Mouse (Mus musculus): ENCODE results near the gene Ppp1r2. TPM values are rescaled to one million over a fixed set of nuclear protein-coding genes. Genes with fewer than 3 reads are reported as not detected.

Gene Ppp1r2
- polyA plus RNA-seq, 1 experiment from 2014 or later, result 78.4 TPM

DNA sequence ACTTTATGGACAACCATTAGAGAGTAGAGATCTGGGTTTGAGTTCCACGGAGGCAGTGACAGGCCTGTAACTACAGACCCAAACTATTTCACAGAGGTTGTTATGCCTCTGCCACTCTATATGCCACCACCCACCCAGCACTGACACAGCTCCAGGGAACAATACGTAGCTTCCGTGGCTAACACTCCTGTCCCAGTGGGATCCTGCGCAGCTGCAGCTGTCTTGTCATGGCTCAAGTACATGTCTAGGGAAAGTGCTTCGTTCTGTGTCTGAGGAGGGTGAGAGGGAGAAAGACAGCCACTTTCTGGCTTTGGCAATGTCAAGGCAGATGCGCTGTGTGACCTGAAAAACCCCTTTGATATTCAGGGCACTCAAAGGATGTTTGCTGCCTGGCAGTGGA, 61.6 kb downstream of the Ppp1r2 start:
- H3K27me3 ChIP-seq (ENCODE audit: control insufficient read depth, insufficient read depth, low read length), result no peaks in the 10 kb centered on the region
- H3K9ac ChIP-seq (ENCODE audit: low read length), result no peak overlapping the region
- no peak overlapping the region for H3K4me2 ChIP-seq (ENCODE audit: low read depth, severe bottlenecking)
- no peaks in the 10 kb centered on the region; the same call in 1 of the 2 replicates for H3K9me3 ChIP-seq (ENCODE audit: control insufficient read depth, low read length)
- no peaks in the 10 kb centered on the region for H3K36me3 ChIP-seq (ENCODE audit: control insufficient read depth, insufficient read depth, low read length)
- 89% methylated on average over 6 of the region's 6 CpGs for WGBS
- no peak for ATAC-seq (ENCODE audit: insufficient number of reproducible peaks, low FRiP score, low TSS enrichment, low read depth)
- no peaks in the 10 kb centered on the region for H3K4me1 ChIP-seq (ENCODE audit: control insufficient read depth, insufficient read depth, low read length)
- no peak for DNase-seq (ENCODE audit: low spot score)
- no peak overlapping the region for H3K4me3 ChIP-seq (ENCODE audit: low read depth, low read length)
- H3K27ac ChIP-seq (replicated peaks; ENCODE audit: low read depth, low read length), result no peak overlapping the region

- no peaks in the 10 kb centered on the region for H3K36me3 ChIP-seq (ENCODE audit: control insufficient read depth, insufficient read depth, low read length)
- H3K4me2 ChIP-seq (ENCODE audit: low read depth, severe bottlenecking), result no peak overlapping the region
- 0 out of 2 replicates have a peak, but pooled peaks cover 3% of the 10 kb centered on the region for H3K4me1 ChIP-seq (ENCODE audit: control insufficient read depth, insufficient read depth, low read length)
- H3K27me3 ChIP-seq (ENCODE audit: control insufficient read depth, insufficient read depth, low read length), result no peaks in the 10 kb centered on the region
- ATAC-seq (ENCODE audit: insufficient number of reproducible peaks, low FRiP score, low TSS enrichment, low read depth) (no peak), DNase-seq (ENCODE audit: low spot score) (no peak)
- H3K9ac ChIP-seq (ENCODE audit: low read length), result no peak overlapping the region
- H3K27ac ChIP-seq (replicated peaks; ENCODE audit: low read depth, low read length), result no peak overlapping the region
- 88% methylated on average over 9 of the region's 9 CpGs for WGBS
- no peaks in the 10 kb centered on the region; the same call in 1 of the 2 replicates for H3K9me3 ChIP-seq (ENCODE audit: control insufficient read depth, low read length)
- H3K4me3 ChIP-seq (ENCODE audit: low read depth, low read length), result no peak overlapping the region
Measured at GRCm38 (mm10) chr16:31211503-31211902, 63.6 kb downstream of the Ppp1r2 start.

- no peaks in the 10 kb centered on the region for H3K36me3 ChIP-seq (ENCODE audit: control insufficient read depth, insufficient read depth, low read length)
- WGBS, result 75% methylated on average over 4 of the region's 4 CpGs
- H3K4me3 ChIP-seq (ENCODE audit: low read depth, low read length), result no peak overlapping the region
- no peaks in the 10 kb centered on the region; the same call in 1 of the 2 replicates for H3K9me3 ChIP-seq (ENCODE audit: control insufficient read depth, low read length)
- ATAC-seq (ENCODE audit: insufficient number of reproducible peaks, low FRiP score, low TSS enrichment, low read depth) (no peak), DNase-seq (ENCODE audit: low spot score) (no peak)
- no peak overlapping the region for H3K9ac ChIP-seq (ENCODE audit: low read length)
- 0 out of 2 replicates have a peak, but pooled peaks cover 3% of the 10 kb centered on the region for H3K4me1 ChIP-seq (ENCODE audit: control insufficient read depth, insufficient read depth, low read length)
- H3K27ac ChIP-seq (replicated peaks; ENCODE audit: low read depth, low read length), result no peak overlapping the region
- no peaks in the 10 kb centered on the region for H3K27me3 ChIP-seq (ENCODE audit: control insufficient read depth, insufficient read depth, low read length)
- H3K4me2 ChIP-seq (ENCODE audit: low read depth, severe bottlenecking), result no peak overlapping the region
Measured at GRCm38 (mm10) chr16:31210453-31210852, 64.6 kb downstream of the Ppp1r2 start.

- 72% methylated on average over 5 of the region's 5 CpGs for WGBS
- ATAC-seq (ENCODE audit: insufficient number of reproducible peaks, low FRiP score, low TSS enrichment, low read depth) (no peak), DNase-seq (ENCODE audit: low spot score) (no peak)
- Histone ChIP-seq H3K36me3 (ENCODE audit: control insufficient read depth, insufficient read depth, low read length) (no peaks in the 10 kb centered on the region), H3K4me1 (ENCODE audit: control insufficient read depth, insufficient read depth, low read length) (0 out of 2 replicates have a peak, but pooled peaks cover 3% of the 10 kb centered on the region), H3K27ac (replicated peaks; ENCODE audit: low read depth, low read length) (no peak overlapping the region), H3K27me3 (ENCODE audit: control insufficient read depth, insufficient read depth, low read length) (no peaks in the 10 kb centered on the region), H3K4me3 (ENCODE audit: low read depth, low read length) (no peak overlapping the region), H3K4me2 (ENCODE audit: low read depth, severe bottlenecking) (no peak overlapping the region), H3K9ac (ENCODE audit: low read length) (no peak overlapping the region), H3K9me3 (ENCODE audit: control insufficient read depth, low read length) (no peaks in the 10 kb centered on the region)
Measured at GRCm38 (mm10) chr16:31209911-31210310, 65.2 kb downstream of the Ppp1r2 start.

GRCm38 (mm10) chr16:31205726-31206125, 69.4 kb downstream of the Ppp1r2 start:
- 75% methylated on average over 5 of the region's 7 CpGs for WGBS
- no peaks in the 10 kb centered on the region for H3K9me3 ChIP-seq (ENCODE audit: control insufficient read depth, low read length)
- 0 out of 2 replicates have a peak, but pooled peaks cover 3% of the 10 kb centered on the region for H3K4me1 ChIP-seq (ENCODE audit: control insufficient read depth, insufficient read depth, low read length)
- no peak overlapping the region for H3K4me2 ChIP-seq (ENCODE audit: low read depth, severe bottlenecking)
- no peak for DNase-seq (ENCODE audit: low spot score)
- H3K27me3 ChIP-seq (ENCODE audit: control insufficient read depth, insufficient read depth, low read length), result no peaks in the 10 kb centered on the region
- H3K36me3 ChIP-seq (ENCODE audit: control insufficient read depth, insufficient read depth, low read length), result no peaks in the 10 kb centered on the region
- H3K9ac ChIP-seq (ENCODE audit: low read length), result no peak overlapping the region
- H3K4me3 ChIP-seq (ENCODE audit: low read depth, low read length), result no peak overlapping the region
- no peak for ATAC-seq (ENCODE audit: insufficient number of reproducible peaks, low FRiP score, low TSS enrichment, low read depth)
- no peak overlapping the region for H3K27ac ChIP-seq (replicated peaks; ENCODE audit: low read depth, low read length)

GRCm38 (mm10) chr16:31205187-31205586, 69.9 kb downstream of the Ppp1r2 start:
- peaks cover 3% of the 10 kb centered on the region; the same call in 1 of the 2 replicates for H3K4me1 ChIP-seq (ENCODE audit: control insufficient read depth, insufficient read depth, low read length)
- H3K9me3 ChIP-seq (ENCODE audit: control insufficient read depth, low read length), result no peaks in the 10 kb centered on the region
- H3K9ac ChIP-seq (ENCODE audit: low read length), result no peak overlapping the region
- no peak overlapping the region for H3K4me2 ChIP-seq (ENCODE audit: low read depth, severe bottlenecking)
- H3K27me3 ChIP-seq (ENCODE audit: control insufficient read depth, insufficient read depth, low read length), result no peaks in the 10 kb centered on the region
- no peak for ATAC-seq (ENCODE audit: insufficient number of reproducible peaks, low FRiP score, low TSS enrichment, low read depth)
- H3K27ac ChIP-seq (replicated peaks; ENCODE audit: low read depth, low read length), result no peak overlapping the region
- no peaks in the 10 kb centered on the region for H3K36me3 ChIP-seq (ENCODE audit: control insufficient read depth, insufficient read depth, low read length)
- no peak for DNase-seq (ENCODE audit: low spot score)
- H3K4me3 ChIP-seq (ENCODE audit: low read depth, low read length), result no peak overlapping the region
- 89% methylated on average over 8 of the region's 8 CpGs for WGBS

- Histone ChIP-seq H3K4me1 (ENCODE audit: control insufficient read depth, insufficient read depth, low read length) (peaks cover 10% of the 10 kb centered on the region; the same call in 1 of the 2 replicates), H3K36me3 (ENCODE audit: control insufficient read depth, insufficient read depth, low read length) (no peaks in the 10 kb centered on the region), H3K4me3 (ENCODE audit: low read depth, low read length) (no peak overlapping the region), H3K9ac (ENCODE audit: low read length) (no peak overlapping the region), H3K9me3 (ENCODE audit: control insufficient read depth, low read length) (no peaks in the 10 kb centered on the region), H3K27ac (replicated peaks; ENCODE audit: low read depth, low read length) (no peak overlapping the region), H3K4me2 (ENCODE audit: low read depth, severe bottlenecking) (no peak overlapping the region), H3K27me3 (ENCODE audit: control insufficient read depth, insufficient read depth, low read length) (no peaks in the 10 kb centered on the region)
- DNase-seq (ENCODE audit: low spot score) (no peak), ATAC-seq (ENCODE audit: insufficient number of reproducible peaks, low FRiP score, low TSS enrichment, low read depth) (no peak)
- 92% methylated on average over 1 of the region's 1 CpGs for WGBS
Measured at GRCm38 (mm10) chr16:31204216-31204615, 70.9 kb downstream of the Ppp1r2 start.

GRCm38 (mm10) chr16:31201704-31202103, 73.4 kb downstream of the Ppp1r2 start:
- Histone ChIP-seq H3K4me2 (ENCODE audit: low read depth, severe bottlenecking) (peak overlapping the region; percentile 93; the same call in 1 of the 2 replicates), H3K9ac (ENCODE audit: low read length) (no peak overlapping the region), H3K9me3 (ENCODE audit: control insufficient read depth, low read length) (no peaks in the 10 kb centered on the region), H3K36me3 (ENCODE audit: control insufficient read depth, insufficient read depth, low read length) (no peaks in the 10 kb centered on the region), H3K27me3 (ENCODE audit: control insufficient read depth, insufficient read depth, low read length) (no peaks in the 10 kb centered on the region), H3K4me3 (ENCODE audit: low read depth, low read length) (no peak overlapping the region), H3K27ac (replicated peaks; ENCODE audit: low read depth, low read length) (no peak overlapping the region), H3K4me1 (ENCODE audit: control insufficient read depth, insufficient read depth, low read length) (peaks cover 7% of the 10 kb centered on the region; the same call in 1 of the 2 replicates)
- no peak for ATAC-seq (ENCODE audit: insufficient number of reproducible peaks, low FRiP score, low TSS enrichment, low read depth)
- no peak for DNase-seq (ENCODE audit: low spot score)
- WGBS, result 78% methylated on average over 2 of the region's 2 CpGs
